ENCODE assay signal across 11 mouse cellular contexts in the genomic region with DNA sequence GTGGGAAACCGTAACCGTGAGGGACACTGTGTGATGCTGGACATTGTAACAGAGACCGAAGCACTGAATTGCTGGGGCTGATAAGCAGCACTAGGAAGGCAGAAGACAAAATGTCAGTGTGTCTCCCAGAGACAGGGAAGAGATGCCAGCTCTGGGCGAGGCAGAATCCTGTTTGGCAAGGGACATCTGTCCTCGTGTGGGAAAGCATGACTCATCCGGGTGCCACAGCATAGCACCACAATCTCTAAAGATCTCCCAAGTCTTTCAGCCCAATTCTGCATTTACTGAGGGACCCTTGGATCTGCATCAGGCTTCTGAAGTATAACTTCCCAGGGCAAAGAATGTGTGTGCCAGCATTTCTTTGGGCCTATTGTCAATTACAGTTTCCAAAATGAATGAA. TPM values are rescaled to one million over a fixed set of nuclear protein-coding genes. Genes with fewer than 3 reads are reported as not detected.
DNase-seq lines count a peak whose midpoint lies in the region; ATAC-seq lines count a peak whose summit lies in the region.
"Had no signal": no experiment of that assay in that cellular context is flagged by ENCODE, and none has a peak within 500 bp of the region (broad histone marks: within the 10 kb centered on the region; RNA-seq: fewer than 3 reads in every experiment).

No protein-coding gene starts in this region.

- H3K4me3 ChIP-seq in heart, embryonic 12.5 days, result no peak overlapping the region
- H3K4me3 ChIP-seq in hindbrain, embryonic 12.5 days, result no peak overlapping the region
- H3K4me3 ChIP-seq: embryonic facial prominence, embryonic 15.5 days; limb, embryonic 13.5 days; megakaryocyte, embryonic 14.5 days had no signal

- no peaks in the 10 kb centered on the region for H3K4me1 ChIP-seq in heart, embryonic 12.5 days (replicated peaks)
- no peaks in the 10 kb centered on the region for H3K4me1 ChIP-seq in hindbrain, embryonic 12.5 days
- H3K4me1 ChIP-seq: embryonic facial prominence, embryonic 15.5 days; limb, embryonic 13.5 days had no signal

- 57% methylated on average over 6 of the region's 6 CpGs for WGBS in heart, embryonic 12.5 days
- WGBS in hindbrain, embryonic 12.5 days, result 83% methylated on average over 6 of the region's 6 CpGs

- H3K4me2 ChIP-seq in heart, embryonic 12.5 days, result no peak overlapping the region
- H3K4me2 ChIP-seq in hindbrain, embryonic 12.5 days (replicated peaks), result no peak overlapping the region
- H3K4me2 ChIP-seq: embryonic facial prominence, embryonic 15.5 days; limb, embryonic 13.5 days had no signal

- no peak overlapping the region for H3K27ac ChIP-seq in heart, embryonic 12.5 days (ENCODE audit: poor library complexity, severe bottlenecking)
- no peak overlapping the region for H3K27ac ChIP-seq in hindbrain, embryonic 12.5 days
- H3K27ac ChIP-seq: embryonic facial prominence, embryonic 15.5 days; limb, embryonic 13.5 days had no signal

- intact Hi-C loops in left cerebral cortex, postnatal 4 days (cut with DNase I), result no loop called here

- peak; percentile 88 for DNase-seq in heart, adult 11 months
- peak; percentile 12 for DNase-seq in NIH3T3 (ENCODE audit: low read depth)
- DNase-seq in gastrocnemius, postnatal 10 days, result peak; percentile 35
- peak; percentile 3 for DNase-seq in left cerebral cortex, postnatal 4 days
- no peak for DNase-seq in lung, postnatal 4 days

- no peak for ATAC-seq in heart, embryonic 12.5 days (ENCODE audit: insufficient number of reproducible peaks, low FRiP score)
- ATAC-seq in activated CD4-positive, CD25-positive, alpha-beta regulatory T cell, adult 4 months, result no peak
- ATAC-seq in hindbrain, embryonic 12.5 days (ENCODE audit: low FRiP score), result no peak

- no peaks in the 10 kb centered on the region for H3K9me3 ChIP-seq in heart, embryonic 12.5 days (replicated peaks)
- H3K9me3 ChIP-seq in hindbrain, embryonic 12.5 days (replicated peaks), result no peaks in the 10 kb centered on the region
- H3K9me3 ChIP-seq: embryonic facial prominence, embryonic 15.5 days; limb, embryonic 13.5 days; megakaryocyte, embryonic 14.5 days had no signal

- no peaks in the 10 kb centered on the region for H3K27me3 ChIP-seq in heart, embryonic 12.5 days (replicated peaks)
- no peaks in the 10 kb centered on the region for H3K27me3 ChIP-seq in hindbrain, embryonic 12.5 days
- H3K27me3 ChIP-seq: embryonic facial prominence, embryonic 15.5 days; limb, embryonic 13.5 days; megakaryocyte, embryonic 14.5 days had no signal

- no peaks in the 10 kb centered on the region for H3K36me3 ChIP-seq in heart, embryonic 12.5 days
- H3K36me3 ChIP-seq in hindbrain, embryonic 12.5 days, result no peaks in the 10 kb centered on the region
- H3K36me3 ChIP-seq: embryonic facial prominence, embryonic 15.5 days; limb, embryonic 13.5 days had no signal

- no peak overlapping the region for H3K9ac ChIP-seq in heart, embryonic 12.5 days
- no peak overlapping the region for H3K9ac ChIP-seq in hindbrain, embryonic 12.5 days
- H3K9ac ChIP-seq: embryonic facial prominence, embryonic 15.5 days; limb, embryonic 13.5 days had no signal

RNA-seq across cellular contexts. Expression of a gene that starts 13.5 kb away (rescaled TPM):
- polyA plus RNA-seq in heart, embryonic 12.5 days (2016; fragmentation: Nextera tagmentation; extraction: Ambion mirVana), result 94.8 and 96.3 TPM in 2 replicates
- total RNA-seq in gastrocnemius, postnatal 10 days (2021), result 100 to 1,000 TPM; 208 to 238 TPM
- total RNA-seq in left cerebral cortex, postnatal 4 days (2021), result 100 to 1,000 TPM; 263 to 272 TPM
- 10 to 100 TPM; 51.4 to 65.5 TPM for polyA plus RNA-seq in activated CD4-positive, CD25-positive, alpha-beta regulatory T cell, adult 4 months (2017; shearing (Covaris generic))
- 160 and 172 TPM in 2 replicates for polyA plus RNA-seq in hindbrain, embryonic 12.5 days (2016; fragmentation: Nextera tagmentation; extraction: Ambion mirVana)

RNA-seq across cellular contexts. Expression of a gene that starts 41.7 kb away (rescaled TPM):
- polyA plus RNA-seq in heart, embryonic 12.5 days (2016; fragmentation: Nextera tagmentation; extraction: Ambion mirVana), result 8.6 and 10.7 TPM in 2 replicates
- total RNA-seq in gastrocnemius, postnatal 10 days (2021), result 10 to 100 TPM in 1 of 2 experiments, 1 to 10 TPM in 1; 9.9 to 10.7 TPM
- total RNA-seq in left cerebral cortex, postnatal 4 days (2021), result 100 to 1,000 TPM; 204 to 210 TPM
- polyA plus RNA-seq in activated CD4-positive, CD25-positive, alpha-beta regulatory T cell, adult 4 months (2017; shearing (Covaris generic)), result 1 to 10 TPM; 1.8 to 3.7 TPM
- 64.2 and 64.8 TPM in 2 replicates for polyA plus RNA-seq in hindbrain, embryonic 12.5 days (2016; fragmentation: Nextera tagmentation; extraction: Ambion mirVana)

Comparison
In these comparisons a context has a peak if more than half of its experiments do, and no peak if none do; other contexts are left out.
1. DNase-seq: peak in heart, adult 11 months (single experiment), NIH3T3 (single experiment), gastrocnemius, postnatal 10 days (single experiment) and left cerebral cortex, postnatal 4 days (single experiment); none in lung, postnatal 4 days (0 of 2).